Mouse (Mus musculus): Measurements from ENCODE around the gene Rcc2.
A peak's percentile ranks its signal among the peaks of the same experiment; 100 is the strongest.

The Rcc2 gene

GRCm38 (mm10) chr4:140711360-140711759 is 11.0 kb downstream of the Rcc2 start:
- DNase-seq = no peak

- DNase-seq = peak; percentile 93
Measured at GRCm38 (mm10) chr4:140713480-140714365, 13.4 kb downstream of the Rcc2 start.

GRCm38 (mm10) chr4:140714586-140714985 is 14.2 kb downstream of the Rcc2 start:
- DNase-seq = no peak

GRCm38 (mm10) chr4:140716994-140717393 is 16.7 kb downstream of the Rcc2 start:
- no peak for DNase-seq

GRCm38 (mm10) chr4:140718436-140718835 is 18.1 kb downstream of the Rcc2 start:
- no peak for DNase-seq

GRCm38 (mm10) chr4:140720091-140720490 is 19.8 kb downstream of the Rcc2 start:
- DNase-seq = no peak

GRCm38 (mm10) chr4:140721968-140722490 is 21.7 kb downstream of the Rcc2 start:
- no peak for DNase-seq

- no peak for DNase-seq
Measured at GRCm38 (mm10) chr4:140722710-140723109, 22.4 kb downstream of the Rcc2 start.

- DNase-seq = no peak
Measured at GRCm38 (mm10) chr4:140723192-140723591, 22.9 kb downstream of the Rcc2 start.

- peak; percentile 79 for DNase-seq
Measured at GRCm38 (mm10) chr4:140723801-140724200, 23.5 kb downstream of the Rcc2 start.

- DNase-seq = peak; percentile 76
Measured at GRCm38 (mm10) chr4:140724739-140725138, 24.4 kb downstream of the Rcc2 start.

- DNase-seq = no peak
Measured at GRCm38 (mm10) chr4:140726907-140727306, 26.6 kb downstream of the Rcc2 start.

- no peak for DNase-seq
Measured at GRCm38 (mm10) chr4:140731654-140732053, 31.3 kb downstream of the Rcc2 start.

- DNase-seq = no peak
Measured at GRCm38 (mm10) chr4:140732871-140733270, 32.5 kb downstream of the Rcc2 start.

GRCm38 (mm10) chr4:140740655-140741054 is 40.3 kb downstream of the Rcc2 start:
- no peak for DNase-seq

- DNase-seq = no peak
Measured at GRCm38 (mm10) chr4:140741401-140741800, 41.1 kb downstream of the Rcc2 start.

- no peak for DNase-seq
Measured at GRCm38 (mm10) chr4:140742543-140742942, 42.2 kb downstream of the Rcc2 start, which contains the start of gene Padi6. Padi6 (minus strand) TSS chr4:140742643.

- DNase-seq = peak; percentile 43
Measured at GRCm38 (mm10) chr4:140743086-140743485, 42.7 kb downstream of the Rcc2 start.

GRCm38 (mm10) chr4:140744654-140745053 is 44.3 kb downstream of the Rcc2 start:
- DNase-seq = peak; percentile 72

- peak; percentile 30 for DNase-seq
Measured at GRCm38 (mm10) chr4:140747978-140748377, 47.6 kb downstream of the Rcc2 start.

- peak; percentile 70 for DNase-seq
Measured at GRCm38 (mm10) chr4:140750328-140750727, 50.0 kb downstream of the Rcc2 start.

GRCm38 (mm10) chr4:140753366-140753765 is 53.0 kb downstream of the Rcc2 start:
- no peak for DNase-seq

- DNase-seq = no peak
Measured at GRCm38 (mm10) chr4:140755811-140756210, 55.5 kb downstream of the Rcc2 start.

- DNase-seq = no peak
Measured at GRCm38 (mm10) chr4:140761601-140762000, 61.3 kb downstream of the Rcc2 start.
